Comparison of ENCODE assay signal across 19 mouse cellular contexts in genomic region chrX:142794069-142794610, GRCm38 (mm10).
DNase-seq lines count a peak whose midpoint lies in the region; ATAC-seq and TF ChIP-seq lines count a peak whose summit lies in the region.
"Had no signal": no experiment of that assay in that cellular context is flagged by ENCODE, and none has a peak within 500 bp of the region (broad histone marks: within the 10 kb centered on the region; RNA-seq: fewer than 3 reads in every experiment).

No protein-coding gene starts in this region.

- no peaks in the 10 kb centered on the region for H3K9me3 ChIP-seq in heart, embryonic 13.5 days
- H3K9me3 ChIP-seq in kidney, embryonic 15.5 days (replicated peaks) = no peaks in the 10 kb centered on the region
- no peaks in the 10 kb centered on the region for H3K9me3 ChIP-seq in midbrain, postnatal 0 days (ENCODE audit: low read length)
- no peaks in the 10 kb centered on the region for H3K9me3 ChIP-seq in midbrain, embryonic 13.5 days
- H3K9me3 ChIP-seq: forebrain, embryonic 15.5 days; hindbrain, embryonic 15.5 days; intestine, embryonic 15.5 days; limb, embryonic 10.5 days had no signal

- ATAC-seq in heart, embryonic 13.5 days (ENCODE audit: extremely low read depth, insufficient number of reproducible peaks, low FRiP score, low TSS enrichment) = no peak
- peak; percentile 81 for ATAC-seq in kidney, embryonic 15.5 days (replicated peaks; ENCODE audit: low FRiP score)
- ATAC-seq in midbrain, postnatal 0 days (ENCODE audit: low FRiP score) = no peak
- ATAC-seq in midbrain, embryonic 13.5 days = no peak
- ATAC-seq: activated CD4-positive, CD25-positive, alpha-beta regulatory T cell, adult 4 months; CD4-positive, CD25-positive, alpha-beta regulatory T cell, adult 4 months; forebrain, embryonic 15.5 days; intestine, embryonic 15.5 days had no signal

- TF ChIP-seq CTCF in midbrain, postnatal 0 days (IDR thresholded peaks at IDR 0.05) = no peak

- H3K27ac ChIP-seq in heart, embryonic 13.5 days (replicated peaks) = peak overlapping the region; percentile 78
- 0 out of 2 replicates have a peak overlapping the region, but pooled peaks have one; percentile 13 for H3K27ac ChIP-seq in kidney, embryonic 15.5 days
- H3K27ac ChIP-seq in midbrain, postnatal 0 days (ENCODE audit: low read depth, low read length) = no peak overlapping the region
- no peak overlapping the region for H3K27ac ChIP-seq in midbrain, embryonic 13.5 days
- H3K27ac ChIP-seq: forebrain, embryonic 15.5 days; hindbrain, embryonic 15.5 days; intestine, embryonic 15.5 days; limb, embryonic 10.5 days had no signal

- H3K4me1 ChIP-seq in heart, embryonic 13.5 days = peaks cover 20% of the 10 kb centered on the region
- H3K4me1 ChIP-seq in kidney, embryonic 15.5 days = no peaks in the 10 kb centered on the region
- no peaks in the 10 kb centered on the region for H3K4me1 ChIP-seq in midbrain, postnatal 0 days (ENCODE audit: insufficient read depth, low read length)
- no peaks in the 10 kb centered on the region for H3K4me1 ChIP-seq in midbrain, embryonic 13.5 days (replicated peaks)
- H3K4me1 ChIP-seq: forebrain, embryonic 15.5 days; hindbrain, embryonic 15.5 days; intestine, embryonic 15.5 days; limb, embryonic 10.5 days had no signal

- H3K9ac ChIP-seq in heart, embryonic 13.5 days = no peak overlapping the region
- H3K9ac ChIP-seq in kidney, embryonic 15.5 days = no peak overlapping the region
- H3K9ac ChIP-seq in midbrain, postnatal 0 days (replicated peaks; ENCODE audit: low read length, poor library complexity, severe bottlenecking) = no peak overlapping the region
- H3K9ac ChIP-seq in midbrain, embryonic 13.5 days (replicated peaks) = no peak overlapping the region
- H3K9ac ChIP-seq: forebrain, embryonic 15.5 days; hindbrain, embryonic 15.5 days; intestine, embryonic 15.5 days had no signal

- no peak overlapping the region for H3K4me2 ChIP-seq in heart, embryonic 13.5 days
- no peak overlapping the region for H3K4me2 ChIP-seq in kidney, embryonic 15.5 days
- no peak overlapping the region for H3K4me2 ChIP-seq in midbrain, postnatal 0 days (ENCODE audit: low read depth, low read length, poor library complexity, severe bottlenecking)
- no peak overlapping the region for H3K4me2 ChIP-seq in midbrain, embryonic 13.5 days (replicated peaks)
- H3K4me2 ChIP-seq: forebrain, embryonic 15.5 days; hindbrain, embryonic 15.5 days; intestine, embryonic 15.5 days had no signal

- DNase-seq in adrenal gland, adult 2 months = peak; percentile 45
- no peak for DNase-seq in adrenal gland, postnatal 4 days (ENCODE audit: low spot score in 2 of 2)
- no peak for DNase-seq in heart, adult 9 months (ENCODE audit: low spot score in 2 of 2)
- DNase-seq in kidney, adult 18-20 months = no peak
- DNase-seq in midbrain, postnatal 0 days (ENCODE audit: low spot score) = peak; percentile 6
- DNase-seq: cerebellum, adult 9-11 months; gastrocnemius, postnatal 14 days; heart, postnatal 4 days; right cerebral cortex, postnatal 25 days; thymus, postnatal 36 days had no signal

- H3K4me3 ChIP-seq in heart, embryonic 13.5 days = no peak overlapping the region
- no peak overlapping the region for H3K4me3 ChIP-seq in kidney, embryonic 15.5 days (replicated peaks)
- H3K4me3 ChIP-seq in midbrain, postnatal 0 days (ENCODE audit: low read depth, low read length) = no peak overlapping the region
- no peak overlapping the region for H3K4me3 ChIP-seq in midbrain, embryonic 13.5 days (replicated peaks)
- H3K4me3 ChIP-seq: forebrain, embryonic 15.5 days; hindbrain, embryonic 15.5 days; intestine, embryonic 15.5 days; limb, embryonic 10.5 days had no signal

- H3K36me3 ChIP-seq in heart, embryonic 13.5 days = peaks cover 8% of the 10 kb centered on the region; the same call in 1 of the 2 replicates
- 0 out of 2 replicates have a peak, but pooled peaks cover 4% of the 10 kb centered on the region for H3K36me3 ChIP-seq in kidney, embryonic 15.5 days
- no peaks in the 10 kb centered on the region for H3K36me3 ChIP-seq in midbrain, postnatal 0 days (ENCODE audit: insufficient read depth, low read length)
- H3K36me3 ChIP-seq in midbrain, embryonic 13.5 days = no peaks in the 10 kb centered on the region
- H3K36me3 ChIP-seq: forebrain, embryonic 15.5 days; hindbrain, embryonic 15.5 days; intestine, embryonic 15.5 days had no signal

- 52% methylated on average over 4 of the region's 4 CpGs for WGBS in heart, embryonic 13.5 days
- WGBS in kidney, embryonic 15.5 days = 40% methylated on average over 4 of the region's 4 CpGs
- 54% methylated on average over 4 of the region's 4 CpGs for WGBS in midbrain, postnatal 0 days
- WGBS in midbrain, embryonic 13.5 days = 63% methylated on average over 4 of the region's 4 CpGs

- no peaks in the 10 kb centered on the region for H3K27me3 ChIP-seq in heart, embryonic 13.5 days (replicated peaks)
- H3K27me3 ChIP-seq in kidney, embryonic 15.5 days = peaks cover 24% of the 10 kb centered on the region
- H3K27me3 ChIP-seq in midbrain, postnatal 0 days (ENCODE audit: insufficient read depth, low read length) = no peaks in the 10 kb centered on the region
- H3K27me3 ChIP-seq in midbrain, embryonic 13.5 days = no peaks in the 10 kb centered on the region; the same call in 1 of the 2 replicates
- H3K27me3 ChIP-seq: forebrain, embryonic 15.5 days; hindbrain, embryonic 15.5 days; intestine, embryonic 15.5 days had no signal

Comparison
In these comparisons a context has a peak if more than half of its experiments do, and no peak if none do; other contexts are left out.
1. DNase-seq: peak in adrenal gland, adult 2 months (single experiment) and midbrain, postnatal 0 days (single experiment); none in adrenal gland, postnatal 4 days (0 of 2), heart, adult 9 months (0 of 2) and kidney, adult 18-20 months (single experiment).
2. H3K27ac ChIP-seq: peak in heart, embryonic 13.5 days (single experiment) and kidney, embryonic 15.5 days (single experiment); none in midbrain, postnatal 0 days (single experiment) and midbrain, embryonic 13.5 days (single experiment).